Mouse (Mus musculus): ENCODE data around the gene Swap70.

Swap70 gene

GRCm38 (mm10) chr7:110271814-110272213, 50.3 kb downstream of the Swap70 start:
- DNase-seq (ENCODE audit: low spot score), result no peak

GRCm38 (mm10) chr7:110272434-110272833, 50.9 kb downstream of the Swap70 start:
- DNase-seq (ENCODE audit: low spot score), result no peak

GRCm38 (mm10) chr7:110277734-110278245, 56.3 kb downstream of the Swap70 start:
- DNase-seq (ENCODE audit: low spot score), result no peak

- no peak for DNase-seq (ENCODE audit: low spot score)
Measured at GRCm38 (mm10) chr7:110279183-110279582, 57.7 kb downstream of the Swap70 start.

GRCm38 (mm10) chr7:110281435-110282256, 60.1 kb downstream of the Swap70 start:
- no peak for DNase-seq (ENCODE audit: low spot score)

- DNase-seq (ENCODE audit: low spot score), result no peak
Measured at GRCm38 (mm10) chr7:110282797-110283196, 61.3 kb downstream of the Swap70 start.

GRCm38 (mm10) chr7:110283484-110284275, 62.2 kb downstream of the Swap70 start:
- DNase-seq (ENCODE audit: low spot score), result no peak

- no peak for DNase-seq (ENCODE audit: low spot score)
Measured at GRCm38 (mm10) chr7:110285076-110285848, 63.8 kb downstream of the Swap70 start.

GRCm38 (mm10) chr7:110285849-110286151, 64.3 kb downstream of the Swap70 start:
- DNase-seq (ENCODE audit: low spot score), result no peak

GRCm38 (mm10) chr7:110286198-110286732, 64.8 kb downstream of the Swap70 start:
- DNase-seq (ENCODE audit: low spot score), result no peak

GRCm38 (mm10) chr7:110286838-110287475, 65.4 kb downstream of the Swap70 start:
- DNase-seq (ENCODE audit: low spot score), result peak; percentile 62

GRCm38 (mm10) chr7:110287476-110288071, 66.1 kb downstream of the Swap70 start:
- no peak for DNase-seq (ENCODE audit: low spot score)

- no peak for DNase-seq (ENCODE audit: low spot score)
Measured at GRCm38 (mm10) chr7:110288191-110288604, 66.7 kb downstream of the Swap70 start.

GRCm38 (mm10) chr7:110288731-110289191, 67.2 kb downstream of the Swap70 start:
- no peak for DNase-seq (ENCODE audit: low spot score)

- no peak for DNase-seq (ENCODE audit: low spot score)
Measured at GRCm38 (mm10) chr7:110289647-110290046, 68.1 kb downstream of the Swap70 start.

- DNase-seq (ENCODE audit: low spot score), result no peak
Measured at GRCm38 (mm10) chr7:110296889-110297603, 75.5 kb downstream of the Swap70 start.

- no peak for DNase-seq (ENCODE audit: low spot score)
Measured at GRCm38 (mm10) chr7:110297611-110298010, 76.1 kb downstream of the Swap70 start.

GRCm38 (mm10) chr7:110298090-110298489, 76.6 kb downstream of the Swap70 start:
- no peak for DNase-seq (ENCODE audit: low spot score)

GRCm38 (mm10) chr7:110298739-110299410, 77.4 kb downstream of the Swap70 start:
- no peak for DNase-seq (ENCODE audit: low spot score)

GRCm38 (mm10) chr7:110302886-110303285, 81.4 kb downstream of the Swap70 start:
- no peak for DNase-seq (ENCODE audit: low spot score)
